Mouse (Mus musculus) limb, embryonic 15.5 days (tissue): ENCODE results near the gene Slc6a20a. TPM values are rescaled to one million over a fixed set of nuclear protein-coding genes. Genes with fewer than 3 reads are reported as not detected.
"Not testable (repeated sequence)": the region's sequence is repeated elsewhere in the genome, so short reads cannot be mapped to it uniquely, and the experiment has no call there.

Experiments
- ATAC-seq: fragments of 200-750 bp; cut with Nextera tagmentation; 2 replicates; pipeline ENCODE4 v1.8.0; 2017; ENCODE audit warnings: low read depth, moderate TSS enrichment; ENCODE audit not compliant: insufficient number of reproducible peaks, low FRiP score, low TSS enrichment
- H3K27ac ChIP-seq: fragments of 300-500 bp; sonication (generic); 2 replicates; pipeline ENCODE4 v1.5.1; 2015; ENCODE audit warnings: moderate library complexity, mild to moderate bottlenecking, inconsistent platforms
- H3K27me3 ChIP-seq: fragments of 300-500 bp; sonication (generic); 2 replicates; pipeline ENCODE4 v1.6.1; 2015; ENCODE audit warnings: inconsistent platforms
- H3K36me3 ChIP-seq: fragments of 300-500 bp; sonication (generic); 2 replicates; pipeline ENCODE4 v1.6.1; 2015; ENCODE audit warnings: inconsistent platforms
- H3K4me1 ChIP-seq: fragments of 300-500 bp; sonication (generic); 2 replicates; pipeline ENCODE4 v1.6.1; 2015; ENCODE audit warnings: inconsistent platforms
- H3K4me2 ChIP-seq: fragments of 300-500 bp; sonication (generic); 2 replicates; pipeline ENCODE4 v1.6.1; 2015; ENCODE audit warnings: mild to moderate bottlenecking, inconsistent platforms
- H3K4me3 ChIP-seq: fragments of 300-500 bp; sonication (generic); 2 replicates; pipeline ENCODE4 v1.5.1; 2015; ENCODE audit warnings: mild to moderate bottlenecking, inconsistent platforms
- H3K9ac ChIP-seq: fragments of 300-500 bp; sonication (generic); 2 replicates; pipeline ENCODE4 v1.6.1; 2015; ENCODE audit warnings: inconsistent platforms
- H3K9me3 ChIP-seq: fragments of 300-500 bp; sonication (generic); 2 replicates; pipeline ENCODE4 v1.6.1; 2016; ENCODE audit warnings: inconsistent platforms
- WGBS: fragments of 180-500 bp; shearing (Covaris S2); methylation state at CpG from one replicate; pipeline ENCODE4 v1.1.7; 2015; 5-methylcytosine and 5-hydroxymethylcytosine counted together
- polyA plus RNA-seq: library from polyadenylated mRNA; unstranded; fragments of >200 nt; fragmentation: Nextera tagmentation; extraction: Ambion mirVana; gene quantifications from 2 replicates; pipeline ENCODE4 v1.2.1, GENCODE M21; 2015

The Slc6a20a gene
- polyA plus RNA-seq, 1 experiment from 2014 or later, result 0.17 TPM

DNA sequence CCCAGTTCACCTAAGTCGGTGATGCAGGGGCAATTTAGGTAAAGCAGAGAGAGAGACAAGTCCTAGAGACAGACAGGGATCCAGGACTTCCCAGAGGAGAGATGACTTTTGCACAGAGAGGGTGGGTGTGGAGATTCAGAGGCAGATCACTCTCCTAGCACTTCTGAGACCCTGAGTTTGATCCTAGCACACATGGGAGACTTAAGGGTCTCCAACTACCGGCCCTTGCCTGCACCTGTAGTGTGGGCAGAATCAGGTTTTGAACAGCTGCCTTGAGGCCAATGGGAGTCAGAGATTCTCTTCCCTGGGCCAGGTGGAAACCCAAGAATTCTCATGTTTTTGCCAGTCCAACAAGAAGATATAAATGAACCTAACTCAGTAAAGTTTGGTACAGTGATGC, 513 bp upstream of the Slc6a20a start:
- Histone ChIP-seq H3K9ac (no peak overlapping the region), H3K4me1 (peaks cover 9% of the 10 kb centered on the region), H3K36me3 (no peaks in the 10 kb centered on the region), H3K4me2 (peak overlapping the region; percentile 73), H3K9me3 (no peaks in the 10 kb centered on the region), H3K27me3 (peaks cover 69% of the 10 kb centered on the region), H3K27ac (no peak overlapping the region), H3K4me3 (peak overlapping the region; percentile 37)
- 24% methylated on average over 2 of the region's 2 CpGs for WGBS
- ATAC-seq, result no peak

DNA sequence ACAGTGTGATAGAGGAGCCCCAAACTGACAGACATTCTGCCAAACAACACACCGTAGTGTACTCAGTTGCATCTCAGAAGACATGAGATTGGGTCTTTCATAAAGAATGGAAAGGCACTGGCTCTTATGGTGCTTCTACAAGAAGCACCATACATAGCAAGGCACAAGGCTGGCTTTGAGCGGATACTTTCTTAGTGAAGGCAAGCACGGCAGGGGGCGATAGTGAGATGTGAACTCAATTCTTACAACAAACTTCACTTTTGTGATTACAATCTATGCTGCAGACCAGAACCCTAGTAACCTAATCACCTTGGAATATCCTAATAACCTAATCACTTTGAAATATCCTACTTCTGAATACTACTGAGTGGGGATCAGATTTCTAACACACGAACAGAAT, 13.0 kb downstream of the Slc6a20a start:
- Histone ChIP-seq H3K4me3 (no peak overlapping the region), H3K27me3 (no peaks in the 10 kb centered on the region), H3K9me3 (no peaks in the 10 kb centered on the region), H3K9ac (no peak overlapping the region), H3K27ac (no peak overlapping the region), H3K4me1 (no peaks in the 10 kb centered on the region), H3K4me2 (no peak overlapping the region), H3K36me3 (no peaks in the 10 kb centered on the region)
- ATAC-seq, result no peak
- 48% methylated on average over 5 of the region's 5 CpGs for WGBS

GRCm38 (mm10) chr9:123659986-123660676, 18.6 kb downstream of the Slc6a20a start:
- H3K4me3 ChIP-seq, H3K36me3 ChIP-seq, H3K9ac ChIP-seq, H3K27me3 ChIP-seq, ATAC-seq, H3K27ac ChIP-seq, H3K4me1 ChIP-seq, H3K9me3 ChIP-seq, H3K4me2 ChIP-seq: not testable (repeated sequence)
- WGBS, result 84% methylated on average over 18 of the region's 18 CpGs

- ATAC-seq, result no peak
- Histone ChIP-seq H3K4me2 (no peak overlapping the region), H3K4me3 (no peak overlapping the region), H3K9me3 (no peaks in the 10 kb centered on the region), H3K9ac (no peak overlapping the region), H3K4me1 (no peaks in the 10 kb centered on the region), H3K36me3 (no peaks in the 10 kb centered on the region), H3K27me3 (no peaks in the 10 kb centered on the region), H3K27ac (no peak overlapping the region)
These were observed 19.7 kb downstream of the Slc6a20a start for GRCm38 (mm10) chr9:123658981-123659380.

DNA sequence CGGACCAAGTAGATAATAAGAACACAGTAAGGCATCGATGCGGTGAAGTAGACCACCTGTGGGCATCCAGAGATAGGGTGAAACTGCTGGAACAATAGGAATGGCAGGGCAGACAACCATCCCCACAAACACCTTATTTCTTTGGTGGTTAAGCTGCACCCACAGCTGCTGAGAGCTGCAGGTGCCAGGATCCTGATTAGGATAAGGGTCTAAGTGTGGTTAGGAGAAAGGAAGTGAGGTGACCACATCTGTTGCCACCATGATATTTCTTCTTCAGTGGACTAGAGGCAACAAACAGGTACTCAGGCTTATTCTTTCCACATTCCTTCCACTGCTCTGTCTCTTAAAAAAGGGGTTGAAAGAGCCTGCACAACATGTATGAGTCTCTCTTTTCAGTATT, 21.2 kb downstream of the Slc6a20a start:
- Histone ChIP-seq H3K4me3 (no peak overlapping the region), H3K36me3 (no peaks in the 10 kb centered on the region), H3K27me3 (no peaks in the 10 kb centered on the region), H3K4me1 (no peaks in the 10 kb centered on the region), H3K4me2 (no peak overlapping the region), H3K27ac (no peak overlapping the region), H3K9ac (no peak overlapping the region), H3K9me3 (no peaks in the 10 kb centered on the region)
- no peak for ATAC-seq
- 81% methylated on average over 3 of the region's 3 CpGs for WGBS

- Histone ChIP-seq H3K4me3 (no peak overlapping the region), H3K27me3 (no peaks in the 10 kb centered on the region), H3K9me3 (no peaks in the 10 kb centered on the region), H3K9ac (no peak overlapping the region), H3K4me1 (no peaks in the 10 kb centered on the region), H3K36me3 (no peaks in the 10 kb centered on the region), H3K27ac (no peak overlapping the region), H3K4me2 (no peak overlapping the region)
- ATAC-seq, result no peak
- 43% methylated on average over 4 of the region's 4 CpGs for WGBS
These were observed 27.3 kb downstream of the Slc6a20a start for GRCm38 (mm10) chr9:123651369-123651768.

GRCm38 (mm10) chr9:123649785-123650511, 28.7 kb downstream of the Slc6a20a start:
- no peaks in the 10 kb centered on the region for H3K9me3 ChIP-seq
- H3K27me3 ChIP-seq, result no peaks in the 10 kb centered on the region
- H3K9ac ChIP-seq, result no peak overlapping the region
- ATAC-seq, result no peak
- WGBS, result 90% methylated on average over 2 of the region's 2 CpGs
- no peak overlapping the region for H3K4me2 ChIP-seq
- no peak overlapping the region for H3K27ac ChIP-seq
- no peaks in the 10 kb centered on the region for H3K4me1 ChIP-seq
- H3K4me3 ChIP-seq, result no peak overlapping the region
- no peaks in the 10 kb centered on the region for H3K36me3 ChIP-seq

- H3K4me1 ChIP-seq, result no peaks in the 10 kb centered on the region
- ATAC-seq, result no peak
- no peak overlapping the region for H3K9ac ChIP-seq
- H3K27me3 ChIP-seq, result no peaks in the 10 kb centered on the region
- no peak overlapping the region for H3K4me3 ChIP-seq
- H3K27ac ChIP-seq, result no peak overlapping the region
- H3K9me3 ChIP-seq, result no peaks in the 10 kb centered on the region
- H3K36me3 ChIP-seq, result no peaks in the 10 kb centered on the region
- H3K4me2 ChIP-seq, result no peak overlapping the region
- 56% methylated on average over 1 of the region's 1 CpGs for WGBS
These were observed 38.6 kb downstream of the Slc6a20a start for GRCm38 (mm10) chr9:123640106-123640505.

DNA sequence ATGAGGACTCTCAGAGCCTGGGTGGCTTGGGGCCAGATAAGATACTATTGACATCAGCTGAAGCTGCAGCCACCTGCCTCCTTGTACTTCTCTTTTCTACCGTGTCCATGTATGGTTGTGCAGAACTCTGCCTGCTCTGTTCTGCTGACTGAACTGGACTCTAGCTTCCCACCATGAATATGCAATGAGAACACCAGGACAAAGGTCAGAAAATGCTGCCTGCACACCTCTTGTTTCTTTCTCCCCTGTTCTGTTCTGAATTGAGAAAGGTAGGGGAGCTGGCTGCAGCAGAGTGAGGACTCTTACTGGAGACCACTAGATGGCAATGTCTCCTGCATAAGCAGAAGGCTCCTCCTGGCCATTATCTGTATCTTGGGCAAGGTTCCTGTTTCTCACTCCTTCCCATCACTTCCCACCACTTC, 40.0 kb downstream of the Slc6a20a start:
- H3K27ac ChIP-seq, result no peak overlapping the region
- ATAC-seq, result no peak
- H3K4me2 ChIP-seq, result no peak overlapping the region
- H3K4me3 ChIP-seq, result no peak overlapping the region
- H3K9me3 ChIP-seq, result no peaks in the 10 kb centered on the region
- H3K9ac ChIP-seq, result no peak overlapping the region
- no peaks in the 10 kb centered on the region for H3K36me3 ChIP-seq
- no peaks in the 10 kb centered on the region for H3K27me3 ChIP-seq
- H3K4me1 ChIP-seq, result no peaks in the 10 kb centered on the region
- 61% methylated on average over 1 of the region's 1 CpGs for WGBS

DNA sequence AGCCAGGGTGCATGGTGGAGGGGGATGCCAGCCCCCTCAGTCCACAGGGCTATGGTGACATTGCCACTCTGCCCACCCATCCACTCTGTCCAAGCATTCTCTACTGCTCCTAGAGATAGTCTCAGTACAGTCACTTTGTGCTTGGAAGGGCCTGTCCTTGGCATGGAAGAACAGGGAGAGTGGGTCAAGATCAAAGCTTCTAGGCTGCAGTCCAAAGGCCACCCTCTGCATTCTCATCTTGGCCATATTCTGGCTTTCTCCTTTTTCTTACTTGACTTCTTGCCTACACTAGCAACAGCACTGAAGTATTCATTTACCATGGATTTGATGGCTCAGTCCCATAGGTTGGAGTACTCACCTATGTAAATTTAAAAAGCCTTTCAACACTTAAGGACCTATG, 40.5 kb downstream of the Slc6a20a start:
- no peaks in the 10 kb centered on the region for H3K27me3 ChIP-seq
- ATAC-seq, result no peak
- no peak overlapping the region for H3K9ac ChIP-seq
- no peaks in the 10 kb centered on the region for H3K36me3 ChIP-seq
- no peak overlapping the region for H3K4me2 ChIP-seq
- H3K4me3 ChIP-seq, result no peak overlapping the region
- no peaks in the 10 kb centered on the region for H3K9me3 ChIP-seq
- no peaks in the 10 kb centered on the region for H3K4me1 ChIP-seq
- no peak overlapping the region for H3K27ac ChIP-seq

GRCm38 (mm10) chr9:123636771-123637170, 41.9 kb downstream of the Slc6a20a start:
- no peak for ATAC-seq
- Histone ChIP-seq H3K27me3 (no peaks in the 10 kb centered on the region), H3K9ac (no peak overlapping the region), H3K4me1 (no peaks in the 10 kb centered on the region), H3K4me2 (no peak overlapping the region), H3K36me3 (no peaks in the 10 kb centered on the region), H3K9me3 (no peaks in the 10 kb centered on the region), H3K4me3 (no peak overlapping the region), H3K27ac (no peak overlapping the region)
- 75% methylated on average over 5 of the region's 5 CpGs for WGBS

DNA sequence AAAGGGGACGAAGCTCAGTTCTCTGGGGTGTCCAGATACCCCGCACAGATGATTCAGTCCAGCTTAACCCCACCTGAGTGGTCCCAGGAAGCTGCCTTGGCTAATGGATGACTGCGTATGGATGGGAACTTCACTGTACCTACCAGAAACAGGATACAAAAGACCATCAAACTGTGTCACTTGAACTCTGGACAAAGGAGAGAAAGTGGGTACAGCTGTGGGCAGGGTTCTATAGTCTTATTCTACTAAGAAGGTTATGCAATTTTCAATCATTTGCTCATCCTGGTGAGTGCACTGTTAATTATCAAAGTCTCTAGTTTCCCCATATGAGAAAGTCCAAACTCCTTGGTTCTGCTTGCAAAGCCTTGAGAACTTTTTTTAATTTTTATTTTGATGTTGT, 45.7 kb downstream of the Slc6a20a start:
- no peak for ATAC-seq
- H3K4me1 ChIP-seq, result no peaks in the 10 kb centered on the region
- no peak overlapping the region for H3K4me3 ChIP-seq
- 86% methylated on average over 3 of the region's 3 CpGs for WGBS
- no peaks in the 10 kb centered on the region for H3K36me3 ChIP-seq
- no peaks in the 10 kb centered on the region for H3K9me3 ChIP-seq
- no peak overlapping the region for H3K27ac ChIP-seq
- no peaks in the 10 kb centered on the region for H3K27me3 ChIP-seq
- H3K9ac ChIP-seq, result no peak overlapping the region
- H3K4me2 ChIP-seq, result no peak overlapping the region
